Mouse (Mus musculus) embryo, embryonic 11 days (tissue): ENCODE results near the gene Zfp866.

Source experiments
- DNase-seq: peaks from one replicate; pipeline ENCODE4 v3.0.0-alpha.2; 2015

Gene Zfp866

DNA sequence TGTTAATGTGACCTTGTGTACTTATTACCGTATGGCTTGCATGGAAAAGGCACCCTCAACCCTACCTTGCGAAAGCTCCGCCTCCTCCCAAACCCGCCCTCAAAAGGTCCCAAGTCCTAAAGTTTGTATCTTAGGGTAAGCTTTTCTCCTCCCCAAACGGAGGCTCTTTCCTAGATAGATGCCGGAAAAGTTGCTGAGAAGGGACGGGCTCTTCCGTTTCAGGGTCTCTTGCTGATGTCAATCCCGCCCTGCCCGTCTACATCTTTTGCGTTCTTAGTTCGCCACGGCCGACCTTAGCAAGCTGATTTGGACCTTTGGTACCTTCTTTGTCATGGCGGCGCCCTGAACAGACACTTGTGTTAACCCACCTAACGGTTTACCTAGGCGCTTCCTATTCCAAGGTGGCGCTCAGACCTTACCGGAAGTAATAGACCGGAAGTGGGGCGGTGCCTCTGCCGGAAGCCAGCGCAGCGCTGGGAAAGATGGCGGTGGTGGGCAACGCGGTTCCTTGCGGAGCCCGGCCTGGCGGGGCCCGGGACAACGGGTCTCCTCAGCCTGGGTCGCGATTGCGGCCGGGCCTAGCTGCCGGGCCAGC is at the start of gene Zfp866, which contains the start of gene Atp13a1:
Zfp866 (minus strand) TSS at position 406 of the 595 bp plus-strand sequence.
Atp13a1 (plus strand) TSS at position 391 of the 595 bp plus-strand sequence.
- peak; percentile 95 for DNase-seq

DNA sequence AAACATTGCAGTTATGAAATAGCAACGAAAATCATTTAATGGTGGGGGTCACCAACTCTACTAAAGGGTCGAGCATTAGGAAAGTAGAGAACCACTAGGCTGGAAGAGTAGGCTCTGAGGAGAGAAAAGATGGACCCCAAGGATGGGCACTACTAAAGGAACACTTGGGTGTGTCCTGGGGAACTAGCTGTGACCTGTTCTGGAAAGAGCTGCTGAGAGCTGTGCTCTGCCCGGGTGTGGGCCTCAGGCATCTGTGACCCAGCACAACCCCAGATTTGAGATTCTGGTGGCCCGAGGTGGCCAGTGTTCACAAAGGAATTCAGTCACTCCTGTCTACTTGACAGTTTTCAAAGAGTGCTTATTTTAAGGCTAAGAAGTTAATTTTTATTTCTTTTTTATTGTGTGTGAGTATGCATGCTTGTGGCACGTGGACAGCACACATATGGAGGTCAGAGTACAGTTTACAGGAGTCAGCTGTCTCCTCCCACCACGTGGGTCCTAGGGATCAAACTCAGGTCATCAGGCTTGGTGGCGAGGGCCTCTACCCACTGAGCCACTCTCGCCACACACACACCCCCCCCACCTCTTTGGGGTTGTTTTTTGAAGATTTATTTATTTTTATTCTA is 46.2 kb upstream of the Zfp866 start:
- no peak for DNase-seq

DNA sequence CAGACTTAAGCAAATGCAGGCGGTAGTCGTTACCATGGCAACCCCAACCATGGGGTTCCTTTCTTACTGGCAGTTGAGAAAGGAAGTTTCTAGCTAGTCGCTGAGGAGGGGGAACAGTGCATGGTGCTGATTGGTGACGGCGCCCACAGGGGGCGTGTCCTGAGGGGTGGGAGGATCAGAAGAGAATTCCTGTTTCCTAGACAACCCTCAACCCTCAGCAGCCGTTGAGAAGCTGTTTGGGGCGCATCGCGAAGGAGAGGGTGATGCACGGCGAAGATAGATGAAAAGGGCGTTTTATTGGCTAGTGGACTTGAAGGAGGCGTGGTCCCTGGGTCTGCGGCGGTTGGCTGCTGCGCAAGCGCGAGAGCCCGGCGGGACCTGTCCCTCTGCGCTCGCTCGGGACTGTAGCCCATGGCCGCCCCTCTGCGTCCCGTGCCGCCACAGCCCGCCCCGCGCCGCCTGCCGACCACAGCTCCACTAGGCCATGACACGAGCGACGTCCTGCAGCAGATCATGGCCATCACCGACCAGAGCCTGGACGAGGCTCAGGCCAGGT is 41.4 kb upstream of the Zfp866 start, which contains the start of gene Pbx4:
Pbx4 (plus strand) TSS at position 194 of the 556 bp plus-strand sequence.
- peak; percentile 97 for DNase-seq

DNA sequence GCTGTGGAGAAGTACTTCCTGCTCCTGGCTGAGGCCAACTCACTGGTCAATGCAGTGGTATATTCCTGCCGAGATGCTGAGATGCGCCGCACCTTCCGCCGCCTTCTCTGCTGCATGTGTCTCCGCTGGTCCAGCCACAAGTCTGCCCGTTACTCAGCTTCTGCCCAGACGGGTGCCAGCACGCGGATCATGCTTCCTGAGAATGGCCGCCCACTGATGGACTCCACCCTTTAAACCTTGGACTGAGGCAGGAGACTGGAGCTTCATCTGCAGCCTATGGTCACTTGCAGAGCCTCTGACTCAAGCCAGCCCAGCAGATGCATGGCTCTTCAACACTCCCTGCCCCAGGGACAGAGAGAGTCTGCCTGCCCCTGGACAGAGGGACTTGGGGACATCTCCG is 35.4 kb upstream of the Zfp866 start:
- DNase-seq = no peak

DNA sequence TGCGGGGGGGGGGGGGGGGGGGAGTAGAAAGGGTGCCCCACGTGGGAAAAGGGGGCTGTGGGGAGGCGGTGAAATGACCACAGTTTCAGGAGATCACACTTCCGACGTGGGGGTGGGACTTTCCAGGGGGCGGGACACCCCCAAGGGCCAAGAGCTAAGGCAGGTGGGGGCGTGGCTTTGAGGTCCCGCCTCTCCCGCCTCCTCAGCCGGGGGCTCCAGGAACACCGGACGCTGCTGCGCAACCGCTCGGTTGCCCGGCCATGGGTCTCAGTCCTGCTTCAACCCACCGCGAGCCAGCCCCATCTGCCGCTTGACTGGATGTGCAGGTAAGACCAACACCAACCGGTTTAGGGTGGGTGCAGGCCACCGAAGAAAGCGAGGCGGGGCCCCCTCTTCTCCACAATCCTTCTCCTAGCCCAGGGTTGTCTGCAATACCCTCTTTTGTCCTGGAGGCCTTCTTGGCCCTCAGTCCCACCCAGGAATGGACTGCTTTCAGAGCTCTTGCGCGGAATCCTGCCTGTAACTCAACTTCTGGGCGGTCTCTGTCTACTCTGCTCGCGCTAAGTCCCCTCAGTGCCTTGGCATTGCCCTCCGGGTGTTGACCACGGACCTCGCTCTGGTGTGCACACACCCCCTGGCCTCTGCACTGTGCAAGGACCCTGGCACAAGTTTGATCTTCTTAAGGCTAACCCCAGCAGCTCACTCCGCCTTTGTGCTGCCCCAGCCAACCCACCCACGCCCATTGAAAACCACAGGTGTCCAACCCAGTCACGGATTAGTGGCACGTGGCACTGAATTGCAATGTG is 31.6 kb upstream of the Zfp866 start, which contains the start of gene Lpar2:
Lpar2 (plus strand) TSS at position 44 of the 806 bp plus-strand sequence.
- peak; percentile 93 for DNase-seq

DNA sequence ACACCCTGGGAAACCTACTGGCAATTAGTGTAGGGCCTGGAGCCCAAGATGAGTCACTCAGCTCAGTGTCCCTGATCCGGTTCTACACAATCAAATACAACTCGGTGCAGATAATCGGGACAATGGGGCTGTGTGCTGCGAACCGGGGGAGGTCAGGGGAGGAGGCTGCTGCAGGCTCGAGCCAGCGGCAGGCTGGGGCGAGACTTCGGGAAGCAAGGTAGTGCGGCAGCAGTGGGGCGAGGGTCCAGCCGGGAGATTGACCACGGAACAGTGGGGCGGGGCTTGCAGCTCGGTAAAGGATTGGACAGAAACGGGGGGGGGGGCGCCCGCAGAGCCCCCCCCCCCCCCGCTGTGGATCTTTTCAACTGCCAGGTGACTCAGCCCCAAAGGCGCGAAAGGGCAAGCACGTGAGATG is 31.0 kb upstream of the Zfp866 start:
- peak; percentile 83 for DNase-seq

DNA sequence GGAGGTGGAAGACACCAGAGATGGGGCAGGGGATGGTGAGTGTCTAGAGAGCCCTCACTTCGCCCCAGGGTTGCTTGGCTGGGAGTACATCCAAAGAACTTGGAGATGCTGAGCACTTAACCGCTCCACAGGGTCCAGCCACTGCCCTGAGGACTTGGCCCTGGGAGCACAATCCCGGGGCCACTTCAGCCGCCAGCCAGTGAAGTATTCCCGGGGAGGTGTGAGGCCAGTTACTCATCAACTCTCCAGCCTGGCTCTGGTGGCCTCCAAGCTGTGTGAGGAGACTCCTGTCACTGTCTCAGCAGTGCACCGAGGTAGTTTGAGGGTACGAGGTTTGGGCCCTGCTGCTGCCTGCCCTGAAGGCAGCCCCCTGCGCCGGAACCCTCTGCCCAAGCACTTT is 29.5 kb upstream of the Zfp866 start:
- no peak for DNase-seq

DNA sequence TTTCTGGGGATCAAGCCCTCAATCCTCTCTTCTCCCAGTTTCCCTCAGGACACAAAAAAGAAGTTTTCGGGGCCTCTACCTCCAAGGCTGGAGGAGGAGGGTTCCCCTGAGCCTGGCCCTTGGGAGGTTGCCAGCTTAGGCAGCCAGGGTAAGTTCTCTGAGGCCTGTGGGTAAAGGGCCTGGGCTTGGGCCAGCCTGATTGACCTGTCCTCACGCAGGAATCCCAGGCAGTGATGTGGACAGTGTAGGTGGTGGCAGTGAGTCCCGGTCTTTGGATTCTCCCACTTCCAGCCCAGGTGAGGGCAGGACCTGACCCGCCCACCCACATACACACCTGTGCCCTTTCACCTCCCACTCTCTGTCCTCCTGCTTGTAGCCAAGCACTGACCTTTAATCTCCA is 24.4 kb upstream of the Zfp866 start:
- DNase-seq = no peak

DNA sequence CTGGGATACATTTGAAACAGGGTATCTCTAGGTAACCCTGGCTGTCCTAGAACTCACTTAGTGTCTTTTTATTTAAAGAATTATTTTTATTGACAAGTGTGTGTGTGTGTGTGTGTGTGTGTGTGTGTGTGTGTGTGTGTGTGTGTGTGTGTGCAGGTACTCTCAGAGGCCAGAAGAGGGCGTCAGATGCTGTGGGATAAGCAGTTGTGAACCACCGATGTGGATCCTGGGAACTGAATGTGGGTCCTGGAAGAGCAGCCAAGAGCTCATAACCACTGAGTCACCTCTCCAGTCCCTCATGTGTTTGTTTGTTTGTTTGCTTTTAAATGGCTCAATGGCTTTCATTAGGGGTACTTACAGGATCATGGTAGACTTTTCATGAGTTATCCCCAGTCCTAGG is 23.9 kb upstream of the Zfp866 start:
- DNase-seq = no peak

DNA sequence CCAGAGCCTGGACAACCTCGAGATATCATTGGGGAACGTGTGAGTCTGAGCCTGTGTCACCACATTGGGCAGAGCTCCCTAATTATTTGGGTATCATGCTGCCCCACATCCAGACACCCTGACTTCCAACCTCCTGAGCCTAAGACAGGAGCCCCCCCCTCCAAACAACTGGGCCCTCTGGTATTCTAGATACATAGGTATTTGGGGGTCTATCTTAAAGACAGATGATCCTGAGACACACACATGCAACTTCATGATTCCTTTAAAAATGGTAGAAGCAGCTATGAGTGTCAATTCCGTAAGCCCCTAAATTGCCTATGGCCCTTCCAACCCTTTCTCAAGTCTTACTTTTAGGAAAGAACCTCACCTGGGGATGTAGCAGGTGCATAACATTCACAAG is 18.8 kb upstream of the Zfp866 start:
- no peak for DNase-seq

DNA sequence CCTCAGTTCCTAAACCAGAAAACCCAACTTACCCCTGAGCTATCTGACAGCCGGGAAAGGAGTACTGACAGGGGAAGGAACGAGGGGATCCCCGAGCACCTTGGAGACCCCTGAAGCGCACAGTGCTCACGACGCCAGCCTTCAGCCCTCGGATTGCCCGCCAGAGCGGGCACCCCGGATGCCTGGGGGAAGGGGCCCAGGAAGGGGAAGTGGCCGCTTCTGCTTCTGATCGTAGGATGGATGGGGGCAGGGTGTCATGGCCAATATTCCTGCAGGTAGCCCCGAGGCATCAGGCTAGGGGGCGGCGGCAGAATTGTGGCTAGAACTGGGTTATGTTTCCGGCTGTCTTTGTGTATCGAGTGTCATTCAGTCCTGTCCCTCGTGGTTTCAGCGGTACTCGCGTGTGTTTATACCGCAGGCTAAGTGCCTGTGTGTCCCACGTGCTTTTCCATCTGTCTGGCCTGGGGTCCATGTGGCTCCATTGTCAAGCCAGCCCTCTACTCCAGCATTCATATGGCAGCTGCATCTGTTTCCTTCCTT is 18.0 kb upstream of the Zfp866 start:
- peak; percentile 49 for DNase-seq

DNA sequence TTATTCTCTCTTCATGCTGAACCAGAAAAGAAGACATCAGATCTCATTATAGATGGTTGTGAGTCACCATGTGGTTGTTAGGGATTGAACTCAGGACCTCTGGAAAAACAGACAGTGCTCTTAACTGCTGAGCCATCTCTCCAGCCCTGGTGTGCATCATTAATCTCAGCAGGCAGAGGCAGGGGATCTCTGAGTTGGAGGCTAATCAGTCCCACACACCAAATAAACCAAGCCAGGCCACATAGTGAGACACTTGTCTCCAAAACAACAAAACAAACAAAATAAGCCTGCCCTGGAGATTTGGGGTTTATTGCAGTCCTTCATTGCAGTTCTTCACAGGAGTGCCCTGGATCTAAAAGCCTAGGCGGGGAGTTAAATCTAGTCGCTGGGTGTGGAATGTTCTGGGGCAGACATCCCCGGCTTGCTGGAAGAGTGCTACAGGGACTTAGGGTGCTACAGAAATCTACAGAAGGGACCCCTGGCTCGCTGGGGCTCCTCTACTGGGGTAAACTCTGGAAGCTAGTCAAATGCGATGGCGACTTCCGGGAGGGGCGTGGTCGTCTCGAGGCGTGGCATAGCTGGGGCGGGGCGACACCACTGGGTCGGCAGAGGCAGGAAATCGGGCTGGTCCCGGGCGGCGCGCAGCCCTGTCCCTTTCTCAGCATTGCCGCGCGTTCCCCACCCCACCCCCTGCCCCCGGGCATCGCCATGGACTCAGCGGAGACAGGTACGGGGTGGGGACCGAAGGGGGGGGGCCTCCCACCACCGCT is 17.3 kb upstream of the Zfp866 start, which contains the start of gene Gmip:
Gmip (plus strand) TSS at position 586 of the 770 bp plus-strand sequence.
- peak; percentile 85 for DNase-seq

DNA sequence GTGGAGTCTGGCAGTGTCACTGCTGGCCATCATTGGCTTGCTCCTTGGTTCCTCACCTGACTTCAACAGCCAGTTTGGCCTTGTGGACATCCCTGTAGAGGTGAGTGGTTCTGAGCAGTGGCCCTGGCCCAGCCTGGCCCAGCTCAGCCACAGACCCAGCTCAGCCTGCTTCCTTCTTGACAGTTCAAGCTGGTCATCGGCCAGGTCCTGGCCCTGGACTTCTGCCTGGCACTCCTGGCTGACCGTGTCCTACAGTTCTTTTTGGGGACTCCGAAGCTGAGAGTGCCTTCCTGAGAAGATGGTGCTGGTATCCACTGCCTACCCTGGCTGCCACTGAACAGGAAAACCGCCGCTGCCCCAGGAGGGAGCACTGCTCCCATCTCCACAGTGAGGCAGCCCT is 16.3 kb upstream of the Zfp866 start:
- no peak for DNase-seq

DNA sequence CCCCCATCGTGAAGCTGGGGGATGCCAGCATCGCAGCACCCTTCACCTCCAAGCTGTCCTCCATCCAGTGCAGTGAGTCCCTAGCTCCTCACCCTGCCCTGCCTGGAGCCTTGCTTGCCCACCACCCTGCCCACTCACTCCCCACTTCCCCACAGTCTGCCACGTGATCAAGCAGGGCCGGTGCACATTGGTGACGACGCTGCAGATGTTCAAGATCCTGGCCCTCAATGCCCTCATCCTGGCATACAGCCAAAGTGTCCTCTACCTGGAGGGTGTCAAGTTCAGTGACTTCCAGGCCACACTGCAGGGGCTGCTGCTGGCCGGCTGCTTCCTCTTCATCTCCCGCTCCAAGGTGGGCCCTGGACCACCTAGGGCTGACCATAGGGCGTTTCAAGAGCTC is 14.5 kb upstream of the Zfp866 start:
- DNase-seq = no peak

DNA sequence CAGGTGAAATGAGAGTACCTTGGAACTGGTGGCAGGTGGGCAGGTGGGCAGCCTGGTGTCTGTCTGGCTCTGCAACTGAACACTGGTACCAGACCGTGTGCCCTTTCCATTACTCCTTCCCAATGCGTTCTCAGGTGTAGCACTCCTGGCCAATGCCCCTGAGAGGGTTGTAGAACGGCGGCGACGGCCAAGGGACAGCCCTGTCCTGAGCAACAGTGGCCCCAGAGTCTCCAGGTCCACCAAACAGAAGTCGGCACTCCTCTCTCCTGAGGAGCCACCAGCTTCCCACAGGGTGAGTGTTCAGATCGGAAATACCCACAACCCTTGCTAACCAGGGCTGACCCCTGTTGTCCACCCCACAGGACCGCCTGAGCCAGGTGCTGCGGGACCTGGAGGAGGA is 14.1 kb upstream of the Zfp866 start:
- DNase-seq = no peak

DNA sequence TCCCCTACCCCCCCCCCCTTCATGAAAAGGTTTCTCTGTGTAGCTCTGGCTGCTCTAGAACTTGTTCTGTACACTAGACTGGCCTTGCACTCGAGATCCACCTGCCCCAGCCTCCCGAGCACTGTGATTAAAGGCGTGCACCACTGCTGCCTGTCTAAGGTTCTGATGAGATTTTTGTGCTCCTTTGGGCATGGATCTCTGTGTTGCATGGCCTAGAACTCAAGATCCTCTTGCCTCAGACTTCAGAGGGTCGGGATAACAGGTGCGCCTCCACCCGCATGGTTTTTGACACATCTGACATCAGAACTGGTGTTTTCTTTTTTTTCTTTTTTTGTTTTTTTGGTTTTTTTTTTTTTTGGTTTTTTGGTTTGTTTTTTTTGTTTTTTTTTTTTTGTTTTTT is 13.6 kb upstream of the Zfp866 start:
- no peak for DNase-seq

DNA sequence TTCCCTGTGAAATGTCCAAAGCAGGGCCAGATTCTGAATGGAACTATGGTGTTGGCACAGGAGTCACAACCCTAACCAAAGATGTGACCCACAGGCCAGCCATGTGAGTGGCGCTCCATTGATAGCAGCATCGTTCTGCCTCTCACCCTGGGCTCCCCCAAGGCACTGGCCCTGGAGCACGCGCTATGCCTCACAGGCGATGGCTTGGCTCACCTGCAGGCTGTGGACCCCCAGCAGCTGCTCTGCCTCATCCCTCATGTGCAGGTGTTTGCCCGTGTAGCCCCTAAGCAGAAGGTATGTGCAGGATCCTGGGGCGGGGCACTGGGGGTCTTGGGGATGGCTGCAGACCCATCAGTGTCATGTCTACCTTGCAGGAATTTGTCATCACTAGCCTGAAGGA is 12.4 kb upstream of the Zfp866 start:
- no peak for DNase-seq

DNA sequence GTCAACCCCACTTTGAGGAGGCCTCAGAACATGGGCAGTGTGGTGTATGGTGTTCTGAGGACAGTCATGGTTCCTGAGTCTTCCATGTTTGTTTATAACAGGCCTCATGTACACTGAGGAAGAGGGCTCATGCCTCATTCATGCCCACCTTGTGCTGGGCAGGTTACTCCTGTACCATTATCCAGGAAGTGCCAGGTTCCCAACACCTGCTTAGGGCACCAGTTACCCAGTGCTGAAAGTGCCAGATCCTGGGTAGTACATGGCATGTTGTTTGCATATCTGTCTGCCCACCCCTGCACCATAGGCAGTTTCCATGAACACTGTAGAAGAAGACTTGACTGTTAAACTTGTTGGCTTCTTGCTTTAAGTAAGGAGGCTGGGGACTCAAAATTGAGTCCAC is 11.2 kb upstream of the Zfp866 start:
- no peak for DNase-seq

DNA sequence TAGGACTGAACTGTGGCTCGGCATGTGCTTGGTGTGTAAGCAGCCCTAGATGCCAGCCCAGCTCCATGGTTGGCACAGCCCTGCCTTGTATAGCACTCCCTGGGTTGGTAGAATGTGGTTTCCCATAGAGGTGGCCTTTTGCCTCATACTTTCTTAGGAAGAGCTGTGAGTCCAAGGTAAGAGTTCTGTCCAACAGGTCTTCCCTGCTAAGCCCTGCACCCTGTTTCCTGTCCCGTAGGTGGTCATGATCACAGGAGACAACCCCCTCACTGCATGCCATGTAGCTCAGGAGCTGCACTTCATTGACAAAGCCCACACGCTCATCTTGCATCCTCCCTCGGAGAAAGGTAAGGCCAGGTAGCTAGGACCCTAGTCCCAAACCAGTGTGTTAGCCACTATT is 10.8 kb upstream of the Zfp866 start:
- DNase-seq = no peak

DNA sequence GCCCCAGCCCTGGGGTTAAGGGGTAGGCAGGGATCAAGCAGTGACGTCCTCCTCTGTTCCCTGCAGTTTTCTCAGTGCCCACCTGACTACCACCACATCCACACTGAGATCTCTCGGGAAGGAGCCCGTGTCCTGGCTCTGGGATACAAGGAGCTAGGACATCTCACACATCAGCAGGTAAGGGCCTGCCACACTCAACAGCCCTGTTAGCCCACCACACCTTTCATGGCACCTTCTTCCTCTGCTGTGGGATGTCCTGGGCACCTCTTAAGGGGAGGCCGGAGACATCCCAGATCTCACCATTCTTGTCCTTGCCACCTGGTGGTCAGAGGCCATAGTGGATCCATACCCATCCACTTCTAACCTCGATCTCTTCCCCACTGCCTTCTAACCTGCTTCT is 9.0 kb upstream of the Zfp866 start:
- no peak for DNase-seq

DNA sequence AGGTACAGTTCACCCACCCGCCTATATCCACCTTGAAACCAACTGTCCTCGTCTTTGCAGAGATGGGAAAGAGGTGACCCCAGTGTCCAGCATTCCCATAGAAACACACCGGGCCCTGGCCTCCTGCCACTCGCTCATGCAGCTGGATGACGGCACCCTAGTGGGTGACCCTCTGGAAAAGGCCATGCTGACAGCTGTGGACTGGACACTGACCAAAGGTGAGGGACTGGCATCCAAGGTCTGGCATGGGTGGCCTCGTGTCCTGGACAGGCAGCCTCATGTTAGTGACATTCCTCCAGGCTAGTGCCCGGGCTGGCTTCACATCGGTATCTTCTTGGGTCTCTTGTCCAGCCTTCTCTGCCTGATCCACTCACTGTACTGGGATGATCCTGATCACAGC is 8.3 kb upstream of the Zfp866 start:
- no peak for DNase-seq

DNA sequence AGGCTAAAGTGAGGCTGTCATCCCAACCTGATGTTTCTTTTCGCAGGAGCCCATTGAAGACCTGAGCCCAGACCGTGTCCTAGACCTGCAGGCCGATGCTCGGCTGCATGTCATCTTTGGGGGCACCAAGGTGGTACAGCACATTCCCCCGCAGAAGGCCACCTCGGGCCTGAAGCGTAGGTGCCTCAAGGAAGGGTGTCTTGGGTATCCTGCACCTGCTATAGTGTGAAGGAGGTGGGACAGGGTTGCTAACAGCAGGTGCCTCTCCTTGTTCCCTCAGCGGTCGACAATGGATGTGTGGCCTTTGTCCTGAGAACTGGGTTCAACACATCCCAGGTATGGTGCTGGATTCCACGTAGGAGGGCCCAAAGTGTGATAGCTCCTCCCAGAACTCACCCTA is 6.7 kb upstream of the Zfp866 start:
- no peak for DNase-seq
